Mouse (Mus musculus): Measurements from ENCODE around the gene Rcc2. TPM values are rescaled to one million over a fixed set of nuclear protein-coding genes. Genes with fewer than 3 reads are reported as not detected.

Rcc2 gene
- polyA plus RNA-seq, 1 experiment from 2014 or later, result 74.5 TPM

DNA sequence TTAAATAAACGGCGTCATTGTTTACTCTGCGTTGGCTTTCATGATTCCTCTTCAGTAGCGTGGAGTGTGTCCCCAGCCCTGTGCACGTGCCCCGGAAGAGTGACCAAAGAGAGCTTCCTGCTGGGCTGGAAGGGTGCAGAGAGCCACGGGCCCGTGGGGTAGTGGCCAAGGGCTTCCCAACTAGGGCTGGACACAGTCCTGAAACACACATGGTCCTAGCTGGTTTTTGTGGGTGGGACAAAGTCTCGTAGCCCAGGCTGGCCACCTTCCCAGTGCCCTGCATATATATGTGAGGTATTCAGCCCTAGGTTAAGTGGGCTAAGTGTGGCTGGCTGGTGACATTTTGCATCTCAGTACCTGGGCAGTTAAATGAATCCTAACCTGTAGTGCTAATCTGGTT lies 22.9 kb downstream of the Rcc2 start:
- Histone ChIP-seq H3K9ac (ENCODE audit: low read depth, low read length) (no peak overlapping the region), H3K27ac (ENCODE audit: low read depth, low read length) (no peak overlapping the region), H3K4me2 (no peak overlapping the region), H3K36me3 (ENCODE audit: control insufficient read depth, insufficient read depth, low read length) (peaks cover 39% of the 10 kb centered on the region), H3K4me1 (replicated peaks; ENCODE audit: control insufficient read depth, insufficient read depth, low read length) (no peaks in the 10 kb centered on the region), H3K9me3 (ENCODE audit: control insufficient read depth, low read length) (no peaks in the 10 kb centered on the region), H3K27me3 (replicated peaks; ENCODE audit: control insufficient read depth, insufficient read depth, low read length) (no peaks in the 10 kb centered on the region), H3K4me3 (ENCODE audit: low read depth, low read length) (no peak overlapping the region)
- 85% methylated on average over 9 of the region's 9 CpGs for WGBS
- DNase-seq (ENCODE audit: low spot score) (no peak), ATAC-seq (replicated peaks; ENCODE audit: low FRiP score) (no peak)

DNA sequence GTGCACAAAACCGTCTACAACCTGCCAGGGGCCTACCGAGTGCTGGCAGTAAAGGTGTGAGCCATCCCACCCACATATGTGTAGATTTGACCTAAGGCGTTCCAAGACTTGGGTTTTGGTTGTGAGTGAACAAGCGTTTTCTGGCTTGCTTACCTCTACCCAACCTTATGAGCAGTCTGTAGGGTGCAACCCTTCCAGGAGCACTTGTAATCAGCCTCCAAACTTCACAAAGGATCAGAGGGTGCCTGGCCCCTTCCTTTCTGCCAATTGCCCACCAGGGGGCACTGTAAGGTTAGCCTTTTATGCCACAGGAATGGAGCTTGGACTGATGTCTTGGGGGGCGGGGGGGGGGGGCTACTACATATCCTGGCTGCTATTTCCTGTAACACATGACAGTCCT lies 23.5 kb downstream of the Rcc2 start:
- H3K27ac ChIP-seq (ENCODE audit: low read depth, low read length), result no peak overlapping the region
- ATAC-seq (replicated peaks; ENCODE audit: low FRiP score) (peak; percentile 41; the same call in 1 of the 2 replicates), DNase-seq (ENCODE audit: low spot score) (no peak)
- WGBS, result 48% methylated on average over 5 of the region's 5 CpGs
- H3K4me3 ChIP-seq (ENCODE audit: low read depth, low read length), result no peak overlapping the region
- H3K27me3 ChIP-seq (replicated peaks; ENCODE audit: control insufficient read depth, insufficient read depth, low read length), result no peaks in the 10 kb centered on the region
- no peak overlapping the region for H3K9ac ChIP-seq (ENCODE audit: low read depth, low read length)
- peaks cover 34% of the 10 kb centered on the region for H3K36me3 ChIP-seq (ENCODE audit: control insufficient read depth, insufficient read depth, low read length)
- no peaks in the 10 kb centered on the region for H3K4me1 ChIP-seq (replicated peaks; ENCODE audit: control insufficient read depth, insufficient read depth, low read length)
- no peak overlapping the region for H3K4me2 ChIP-seq
- no peaks in the 10 kb centered on the region for H3K9me3 ChIP-seq (ENCODE audit: control insufficient read depth, low read length)

DNA sequence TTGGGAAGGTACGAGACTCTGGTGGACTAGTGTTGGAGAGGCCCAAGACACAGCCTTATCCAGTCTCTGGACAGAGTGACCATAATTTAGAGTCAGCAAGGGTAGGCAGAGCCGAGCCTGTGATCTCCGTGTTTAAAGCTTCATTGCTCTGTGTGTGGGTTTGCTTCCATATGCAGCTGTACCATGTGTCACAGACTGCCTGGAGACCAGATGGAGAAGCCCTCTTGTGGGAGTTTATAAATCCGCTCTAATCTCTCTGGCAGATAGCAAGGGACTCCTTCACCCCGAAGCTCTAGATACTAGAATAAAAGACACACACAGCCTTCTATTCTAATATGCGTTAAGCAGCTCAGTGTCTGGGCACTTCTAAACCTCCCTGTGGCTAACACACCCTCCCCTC lies 24.4 kb downstream of the Rcc2 start:
- Histone ChIP-seq H3K9ac (ENCODE audit: low read depth, low read length) (no peak overlapping the region), H3K27me3 (replicated peaks; ENCODE audit: control insufficient read depth, insufficient read depth, low read length) (no peaks in the 10 kb centered on the region), H3K4me2 (no peak overlapping the region), H3K9me3 (ENCODE audit: control insufficient read depth, low read length) (no peaks in the 10 kb centered on the region), H3K27ac (ENCODE audit: low read depth, low read length) (no peak overlapping the region), H3K36me3 (ENCODE audit: control insufficient read depth, insufficient read depth, low read length) (peaks cover 26% of the 10 kb centered on the region), H3K4me3 (ENCODE audit: low read depth, low read length) (no peak overlapping the region), H3K4me1 (replicated peaks; ENCODE audit: control insufficient read depth, insufficient read depth, low read length) (no peaks in the 10 kb centered on the region)
- no peak for ATAC-seq (replicated peaks; ENCODE audit: low FRiP score)
- WGBS, result 70% methylated on average over 6 of the region's 6 CpGs
- DNase-seq (ENCODE audit: low spot score), result no peak

DNA sequence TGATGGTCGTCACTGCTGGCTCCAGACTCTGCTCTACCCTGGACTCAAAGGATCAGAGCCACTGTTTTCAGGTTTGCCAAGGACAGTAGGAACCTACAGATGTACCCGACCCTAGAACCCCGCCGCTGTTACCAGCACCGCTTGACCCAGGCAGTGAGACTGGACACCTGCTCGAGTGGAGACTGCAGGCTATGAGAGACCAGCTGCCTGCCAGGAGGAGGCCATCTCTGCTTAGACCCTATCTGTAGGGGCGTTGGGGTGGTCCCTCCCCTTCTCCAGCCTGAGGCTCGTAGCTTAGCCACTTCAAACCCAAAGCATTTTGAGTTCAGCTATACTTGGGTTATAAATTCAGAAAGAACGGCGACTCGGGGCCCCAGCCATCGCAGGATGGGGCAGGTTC lies 26.6 kb downstream of the Rcc2 start:
- no peak overlapping the region for H3K27ac ChIP-seq (ENCODE audit: low read depth, low read length)
- WGBS, result 86% methylated on average over 12 of the region's 12 CpGs
- no peak for DNase-seq (ENCODE audit: low spot score)
- H3K4me3 ChIP-seq (ENCODE audit: low read depth, low read length), result no peak overlapping the region
- H3K9ac ChIP-seq (ENCODE audit: low read depth, low read length), result no peak overlapping the region
- peaks cover 6% of the 10 kb centered on the region; the same call in 1 of the 2 replicates for H3K36me3 ChIP-seq (ENCODE audit: control insufficient read depth, insufficient read depth, low read length)
- no peaks in the 10 kb centered on the region for H3K9me3 ChIP-seq (ENCODE audit: control insufficient read depth, low read length)
- H3K27me3 ChIP-seq (replicated peaks; ENCODE audit: control insufficient read depth, insufficient read depth, low read length), result no peaks in the 10 kb centered on the region
- no peak for ATAC-seq (replicated peaks; ENCODE audit: low FRiP score)
- no peaks in the 10 kb centered on the region for H3K4me1 ChIP-seq (replicated peaks; ENCODE audit: control insufficient read depth, insufficient read depth, low read length)
- H3K4me2 ChIP-seq, result no peak overlapping the region

DNA sequence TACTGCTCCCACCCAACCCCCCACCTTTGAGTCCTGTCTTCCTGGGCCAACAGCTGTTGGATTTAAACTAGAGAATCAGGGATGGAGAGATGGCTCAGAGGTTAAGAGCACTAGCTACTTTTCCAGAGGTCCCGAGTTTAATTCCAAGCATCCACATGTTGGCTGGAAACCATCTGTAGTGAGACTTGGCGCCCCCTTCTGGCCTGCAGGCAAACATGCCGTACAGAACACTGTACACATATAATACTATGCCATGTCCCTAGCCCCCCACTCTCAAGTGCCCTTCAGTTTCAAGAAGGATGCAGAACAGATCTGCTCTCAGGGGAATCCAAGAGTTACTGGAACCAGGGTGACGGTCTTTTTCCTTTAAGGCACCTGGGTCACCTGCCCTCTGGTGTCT lies 31.3 kb downstream of the Rcc2 start:
- no peak overlapping the region for H3K9ac ChIP-seq (ENCODE audit: low read depth, low read length)
- H3K36me3 ChIP-seq (ENCODE audit: control insufficient read depth, insufficient read depth, low read length), result no peaks in the 10 kb centered on the region
- H3K4me1 ChIP-seq (replicated peaks; ENCODE audit: control insufficient read depth, insufficient read depth, low read length), result no peaks in the 10 kb centered on the region
- no peaks in the 10 kb centered on the region for H3K9me3 ChIP-seq (ENCODE audit: control insufficient read depth, low read length)
- ATAC-seq (replicated peaks; ENCODE audit: low FRiP score) (no peak), DNase-seq (ENCODE audit: low spot score) (no peak)
- no peak overlapping the region for H3K4me2 ChIP-seq
- 65% methylated on average over 4 of the region's 4 CpGs for WGBS
- no peaks in the 10 kb centered on the region for H3K27me3 ChIP-seq (replicated peaks; ENCODE audit: control insufficient read depth, insufficient read depth, low read length)
- no peak overlapping the region for H3K27ac ChIP-seq (ENCODE audit: low read depth, low read length)
- no peak overlapping the region for H3K4me3 ChIP-seq (ENCODE audit: low read depth, low read length)

DNA sequence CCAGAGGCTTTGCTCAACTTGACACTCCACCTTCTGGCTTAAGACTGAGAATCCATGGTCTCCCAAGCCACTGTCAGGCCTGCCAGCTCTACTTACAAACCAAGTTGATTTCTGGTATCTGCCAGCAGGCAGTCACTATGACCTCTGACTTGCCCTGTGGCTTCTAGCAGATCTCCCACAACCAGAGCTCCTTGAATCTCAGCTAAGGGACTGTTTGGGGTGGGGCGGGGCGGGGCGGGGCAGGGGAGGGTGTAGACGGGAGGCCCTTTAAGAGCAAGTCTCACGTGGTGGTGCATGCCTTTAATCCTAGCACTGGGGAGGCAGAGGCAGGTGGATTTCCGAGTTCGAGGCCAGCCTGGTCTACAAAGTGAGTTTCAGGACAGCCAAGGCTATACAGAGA lies 32.5 kb downstream of the Rcc2 start:
- H3K4me1 ChIP-seq (replicated peaks; ENCODE audit: control insufficient read depth, insufficient read depth, low read length), result no peaks in the 10 kb centered on the region
- WGBS, result 61% methylated on average over 7 of the region's 7 CpGs

DNA sequence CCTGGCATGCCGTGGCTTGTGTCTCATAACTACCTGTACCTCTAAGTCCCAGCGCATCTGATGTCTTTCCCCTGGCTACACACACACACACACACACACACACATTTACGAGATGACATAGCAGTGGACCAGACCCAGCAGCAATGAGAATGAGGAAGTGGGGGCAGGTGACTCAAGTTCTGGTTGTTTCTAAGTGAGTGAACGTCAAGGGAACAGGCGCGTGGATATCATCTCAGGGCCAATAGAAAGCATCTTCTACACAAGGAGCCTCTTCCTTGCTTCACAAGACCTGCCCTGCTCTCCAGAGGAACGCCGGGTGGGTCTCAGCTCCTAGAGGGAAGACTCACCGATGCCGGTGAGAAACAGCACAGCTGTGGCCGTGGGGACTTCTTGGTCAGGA lies 40.3 kb downstream of the Rcc2 start:
- no peaks in the 10 kb centered on the region for H3K4me1 ChIP-seq (replicated peaks; ENCODE audit: control insufficient read depth, insufficient read depth, low read length)
- no peak for DNase-seq (ENCODE audit: low spot score)
- H3K27me3 ChIP-seq (replicated peaks; ENCODE audit: control insufficient read depth, insufficient read depth, low read length), result no peaks in the 10 kb centered on the region
- H3K9me3 ChIP-seq (ENCODE audit: control insufficient read depth, low read length), result no peaks in the 10 kb centered on the region
- H3K4me2 ChIP-seq, result no peak overlapping the region
- no peak overlapping the region for H3K27ac ChIP-seq (ENCODE audit: low read depth, low read length)
- 79% methylated on average over 11 of the region's 11 CpGs for WGBS
- H3K9ac ChIP-seq (ENCODE audit: low read depth, low read length), result no peak overlapping the region
- no peaks in the 10 kb centered on the region for H3K36me3 ChIP-seq (ENCODE audit: control insufficient read depth, insufficient read depth, low read length)
- no peak for ATAC-seq (replicated peaks; ENCODE audit: low FRiP score)
- H3K4me3 ChIP-seq (ENCODE audit: low read depth, low read length), result no peak overlapping the region

More for the DNA sequence above, 32.5 kb downstream of the Rcc2 start:
- no peak overlapping the region for H3K4me3 ChIP-seq (ENCODE audit: low read depth, low read length)
- H3K9ac ChIP-seq (ENCODE audit: low read depth, low read length), result no peak overlapping the region
- no peak overlapping the region for H3K4me2 ChIP-seq
- H3K27me3 ChIP-seq (replicated peaks; ENCODE audit: control insufficient read depth, insufficient read depth, low read length), result no peaks in the 10 kb centered on the region
- no peaks in the 10 kb centered on the region for H3K36me3 ChIP-seq (ENCODE audit: control insufficient read depth, insufficient read depth, low read length)
- ATAC-seq (replicated peaks; ENCODE audit: low FRiP score) (no peak), DNase-seq (ENCODE audit: low spot score) (no peak)
- no peaks in the 10 kb centered on the region for H3K9me3 ChIP-seq (ENCODE audit: control insufficient read depth, low read length)
- H3K27ac ChIP-seq (ENCODE audit: low read depth, low read length), result no peak overlapping the region

DNA sequence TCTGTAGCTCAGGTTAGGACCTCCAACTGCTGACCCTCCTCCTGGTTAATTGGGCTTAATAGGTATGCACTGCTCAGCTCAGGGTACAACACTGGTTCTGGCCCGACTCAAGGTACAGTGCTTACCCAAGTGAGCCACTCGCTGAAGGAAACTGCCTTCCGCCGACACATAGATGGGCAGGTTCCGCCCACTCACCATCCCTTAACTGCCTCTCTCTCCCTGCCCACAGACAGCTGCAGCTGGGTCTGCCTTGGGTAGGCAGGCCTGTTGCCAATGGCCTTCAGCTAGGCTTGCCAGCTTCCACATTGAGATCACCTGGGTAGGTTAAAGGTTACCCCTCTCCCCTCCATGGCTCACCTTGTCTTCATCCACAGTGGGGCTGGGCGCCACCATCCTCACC lies 41.1 kb downstream of the Rcc2 start:
- ATAC-seq (replicated peaks; ENCODE audit: low FRiP score), result no peak
- H3K9ac ChIP-seq (ENCODE audit: low read depth, low read length), result no peak overlapping the region
- 81% methylated on average over 6 of the region's 6 CpGs for WGBS
- H3K27me3 ChIP-seq (replicated peaks; ENCODE audit: control insufficient read depth, insufficient read depth, low read length), result no peaks in the 10 kb centered on the region
- H3K4me3 ChIP-seq (ENCODE audit: low read depth, low read length), result no peak overlapping the region
- no peak for DNase-seq (ENCODE audit: low spot score)
- no peak overlapping the region for H3K27ac ChIP-seq (ENCODE audit: low read depth, low read length)
- H3K4me1 ChIP-seq (replicated peaks; ENCODE audit: control insufficient read depth, insufficient read depth, low read length), result no peaks in the 10 kb centered on the region
- H3K4me2 ChIP-seq, result no peak overlapping the region
- H3K36me3 ChIP-seq (ENCODE audit: control insufficient read depth, insufficient read depth, low read length), result no peaks in the 10 kb centered on the region
- no peaks in the 10 kb centered on the region for H3K9me3 ChIP-seq (ENCODE audit: control insufficient read depth, low read length)

DNA sequence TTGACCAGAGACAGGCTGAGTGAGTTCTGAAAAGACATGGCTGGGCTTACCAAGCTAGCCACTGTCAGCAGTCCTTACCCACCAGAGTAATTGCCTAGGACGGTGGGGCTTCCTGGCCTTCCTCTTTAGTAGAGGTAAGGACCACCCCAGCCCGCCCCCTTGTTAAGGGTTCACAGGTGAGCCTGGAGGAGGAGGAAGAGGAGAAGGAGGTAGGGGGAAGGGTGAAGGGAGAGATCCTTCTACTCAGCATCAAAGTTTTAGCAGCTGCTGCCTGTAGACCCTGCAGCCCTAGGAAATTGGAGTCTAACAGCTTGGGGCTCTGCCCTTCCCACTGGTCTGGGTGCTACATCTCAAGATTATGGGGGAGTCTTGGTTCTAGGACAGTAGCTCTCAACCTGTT lies 42.2 kb downstream of the Rcc2 start, which contains the start of gene Padi6:
TSS of gene Padi6 (minus strand) at position 101 of the 400 bp plus-strand sequence.
- 70% methylated on average over 2 of the region's 2 CpGs for WGBS
- Histone ChIP-seq H3K36me3 (ENCODE audit: control insufficient read depth, insufficient read depth, low read length) (no peaks in the 10 kb centered on the region), H3K4me2 (no peak within 1 kb of the TSS), H3K27ac (ENCODE audit: low read depth, low read length) (no peak within 1 kb of the TSS), H3K4me1 (replicated peaks; ENCODE audit: control insufficient read depth, insufficient read depth, low read length) (no peaks in the 10 kb centered on the region), H3K4me3 (ENCODE audit: low read depth, low read length) (no peak within 1 kb of the TSS), H3K9me3 (ENCODE audit: control insufficient read depth, low read length) (no peaks in the 10 kb centered on the region), H3K27me3 (replicated peaks; ENCODE audit: control insufficient read depth, insufficient read depth, low read length) (peaks cover 6% of the 10 kb centered on the region; the same call in 1 of the 2 replicates), H3K9ac (ENCODE audit: low read depth, low read length) (no peak within 1 kb of the TSS)
- ATAC-seq (replicated peaks; ENCODE audit: low FRiP score) (no peak), DNase-seq (ENCODE audit: low spot score) (no peak)
